Mouse (Mus musculus): ENCODE measurements at regions not wholly inside any gene's neighbourhood (a gene's known extent, or its start where the extent isn't known, plus 50 kb on each side); places are given as distances from the start of the nearest gene placed in this dataset.

GRCm38 (mm10) chr16:46807476-46807875, 309.2 kb upstream of the Nectin3 start:
- DNase-seq, result no peak

- no peak for DNase-seq
Observed at GRCm38 (mm10) chr16:46776367-46776766, 278.0 kb upstream of the Nectin3 start.

GRCm38 (mm10) chr16:46769383-46769782, 271.1 kb upstream of the Nectin3 start:
- DNase-seq, result no peak

GRCm38 (mm10) chr16:46768376-46768775, 270.1 kb upstream of the Nectin3 start:
- DNase-seq, result no peak

GRCm38 (mm10) chr16:46735140-46735539, 236.8 kb upstream of the Nectin3 start:
- no peak for DNase-seq

- DNase-seq, result peak; percentile 20
Observed at GRCm38 (mm10) chr16:46728424-46728823, 230.1 kb upstream of the Nectin3 start.

GRCm38 (mm10) chr16:46723660-46724059, 225.3 kb upstream of the Nectin3 start:
- DNase-seq, result no peak

GRCm38 (mm10) chr16:46679787-46680186, 181.5 kb upstream of the Nectin3 start:
- DNase-seq, result no peak

GRCm38 (mm10) chr16:46669590-46669989, 171.3 kb upstream of the Nectin3 start:
- DNase-seq, result no peak

- DNase-seq, result no peak
Observed at GRCm38 (mm10) chr16:46665566-46665965, 167.2 kb upstream of the Nectin3 start.

- no peak for DNase-seq
Observed at GRCm38 (mm10) chr16:46663008-46663407, 164.7 kb upstream of the Nectin3 start.

- DNase-seq, result no peak
Observed at GRCm38 (mm10) chr16:46655041-46655440, 156.7 kb upstream of the Nectin3 start.

- no peak for DNase-seq
Observed at GRCm38 (mm10) chr16:46625807-46626206, 127.5 kb upstream of the Nectin3 start.

GRCm38 (mm10) chr16:46623246-46623645, 124.9 kb upstream of the Nectin3 start:
- DNase-seq, result no peak

GRCm38 (mm10) chr16:46619871-46620270, 121.5 kb upstream of the Nectin3 start:
- DNase-seq, result no peak

GRCm38 (mm10) chr16:46617544-46618335, 119.4 kb upstream of the Nectin3 start:
- no peak for DNase-seq

GRCm38 (mm10) chr16:46616606-46617005, 118.3 kb upstream of the Nectin3 start:
- no peak for DNase-seq

- DNase-seq, result peak; percentile 11
Observed at GRCm38 (mm10) chr16:46613062-46613818, 114.9 kb upstream of the Nectin3 start.

- no peak for DNase-seq
Observed at GRCm38 (mm10) chr16:46605879-46606203, 107.5 kb upstream of the Nectin3 start.

GRCm38 (mm10) chr16:46605001-46605878, 106.9 kb upstream of the Nectin3 start:
- no peak for DNase-seq

GRCm38 (mm10) chr16:46592618-46593253, 94.4 kb upstream of the Nectin3 start:
- DNase-seq, result no peak

- no peak for DNase-seq
Observed at GRCm38 (mm10) chr16:46587056-46587455, 88.7 kb upstream of the Nectin3 start.
